Mouse (Mus musculus) intestine, embryonic 16.5 days (tissue): ENCODE results near the gene Dennd6b. TPM values are rescaled to one million over a fixed set of nuclear protein-coding genes. Genes with fewer than 3 reads are reported as not detected.

ENCODE experiments used
- microRNA-seq: library from miRNA; unstranded; fragments of <30 nt; microRNA quantifications from one replicate; pipeline ENCODE4, GENCODE M21; 2016
- polyA plus RNA-seq: library from polyadenylated mRNA; unstranded; fragments of >200 nt; fragmentation: Nextera tagmentation; extraction: Ambion mirVana; gene quantifications from 2 replicates; pipeline ENCODE4 v1.2.1, GENCODE M21; 2015

Dennd6b gene
- polyA plus RNA-seq, 1 experiment from 2014 or later = 13.0 TPM

Small RNA genes within 50 kb of the gene (microRNA-seq; reads per million reads assigned to microRNA genes)
- gene Mir6958 = 1.4 reads per million
- not detected for gene Mir7118

Other genes starting within 250 kb of the Dennd6b start
- gene Ttll8, start 242.1 kb downstream of the Dennd6b start, polyA plus RNA-seq = not detected in 2 replicates
- not detected in 2 replicates for gene Mlc1, start 217.5 kb downstream of the Dennd6b start, polyA plus RNA-seq
- not detected in 2 replicates for gene Mov10l1, start 213.6 kb downstream of the Dennd6b start, polyA plus RNA-seq
- 0.38 and 0.68 TPM in 2 replicates for gene Panx2, start 136.8 kb downstream of the Dennd6b start, polyA plus RNA-seq
- 53.2 and 56.4 TPM in 2 replicates for gene Trabd, start 121.4 kb downstream of the Dennd6b start, polyA plus RNA-seq
- 13.7 and 15.3 TPM in 2 replicates for gene Selenoo, start 107.4 kb downstream of the Dennd6b start, polyA plus RNA-seq
- gene Tubgcp6, start 73.4 kb downstream of the Dennd6b start, polyA plus RNA-seq = 8.6 and 9.3 TPM in 2 replicates
- gene Hdac10, start 67.8 kb downstream of the Dennd6b start, polyA plus RNA-seq = 25.3 and 27.6 TPM in 2 replicates
- gene Mapk12, start 55.8 kb downstream of the Dennd6b start, polyA plus RNA-seq = 2.7 and 3.1 TPM in 2 replicates
- gene Mapk11, start 46.9 kb downstream of the Dennd6b start, polyA plus RNA-seq = 4.7 and 5.0 TPM in 2 replicates
- 98.5 and 104 TPM in 2 replicates for gene Plxnb2, start 15.7 kb downstream of the Dennd6b start, polyA plus RNA-seq
- 18.0 and 20.1 TPM in 2 replicates for gene Ppp6r2, start 15.1 kb upstream of the Dennd6b start, polyA plus RNA-seq
- 32.0 and 33.4 TPM in 2 replicates for gene Sbf1, start 118.8 kb upstream of the Dennd6b start, polyA plus RNA-seq
- 1.5 and 2.0 TPM in 2 replicates for gene Adm2, start 126.2 kb upstream of the Dennd6b start, polyA plus RNA-seq
- gene Miox, start 137.9 kb upstream of the Dennd6b start, polyA plus RNA-seq = 0.46 TPM in 1 of 2 replicates, not detected in the other
- gene Lmf2, start 159.2 kb upstream of the Dennd6b start, polyA plus RNA-seq = 55.8 and 56.3 TPM in 2 replicates
- 123 and 128 TPM in 2 replicates for gene Ncaph2, start 159.2 kb upstream of the Dennd6b start, polyA plus RNA-seq
- 15.9 and 19.1 TPM in 2 replicates for gene Sco2, start 177.3 kb upstream of the Dennd6b start, polyA plus RNA-seq
- 1.3 and 2.2 TPM in 2 replicates for gene Tymp, start 180.5 kb upstream of the Dennd6b start, polyA plus RNA-seq
- 0.70 and 0.80 TPM in 2 replicates for gene Odf3b, start 182.8 kb upstream of the Dennd6b start, polyA plus RNA-seq
- not detected in 2 replicates for gene Klhdc7b, start 188.4 kb upstream of the Dennd6b start, polyA plus RNA-seq
- gene Syce3, start 214.0 kb upstream of the Dennd6b start, polyA plus RNA-seq = 0.92 and 1.1 TPM in 2 replicates
- 0.49 and 0.72 TPM in 2 replicates for gene Cpt1b, start 229.4 kb upstream of the Dennd6b start, polyA plus RNA-seq
- gene C730034F03Rik, start 233.1 kb upstream of the Dennd6b start, polyA plus RNA-seq = 2.6 and 3.2 TPM in 2 replicates
- gene Gm44502, start 233.2 kb upstream of the Dennd6b start, polyA plus RNA-seq = not detected in 2 replicates
- 63.7 and 67.0 TPM in 2 replicates for gene Chkb, start 233.4 kb upstream of the Dennd6b start, polyA plus RNA-seq